Mouse (Mus musculus) midbrain, postnatal 0 days (tissue): ENCODE measurements around the gene Fndc3b. TPM values are rescaled to one million over a fixed set of nuclear protein-coding genes. Genes with fewer than 3 reads are reported as not detected.

ENCODE experiments used
- ATAC-seq: fragments of 200-750 bp; cut with Nextera tagmentation; 2 replicates; pipeline ENCODE4 v1.8.0; 2017; ENCODE audit warnings: moderate number of reproducible peaks, mild to moderate bottlenecking, moderate TSS enrichment, moderate library complexity; ENCODE audit not compliant: low FRiP score
- DNase-seq: peaks from one replicate; pipeline ENCODE4 v3.0.0-alpha.2; 2015; ENCODE audit warnings: low spot score
- H3K27ac ChIP-seq: fragments of 300-500 bp; sonication (generic); 2 replicates; pipeline ENCODE4 v1.5.1; 2014; ENCODE audit warnings: low read depth, mild to moderate bottlenecking, low read length, mixed read lengths
- H3K27me3 ChIP-seq: fragments of 300-500 bp; sonication (generic); 2 replicates; pipeline ENCODE4 v1.6.1; 2014; ENCODE audit warnings: low read length, control low read depth, mixed read lengths; ENCODE audit not compliant: insufficient read depth
- H3K36me3 ChIP-seq: fragments of 300-500 bp; sonication (generic); 2 replicates; pipeline ENCODE4 v1.6.1; 2014; ENCODE audit warnings: low read length, control low read depth, mixed read lengths; ENCODE audit not compliant: insufficient read depth
- H3K4me1 ChIP-seq: fragments of 300-500 bp; sonication (generic); 2 replicates; pipeline ENCODE4 v1.6.1; 2014; ENCODE audit warnings: mild to moderate bottlenecking, control low read depth, antibody characterized with exemption, low read length, mixed read lengths; ENCODE audit not compliant: insufficient read depth
- H3K4me2 ChIP-seq: fragments of 300-500 bp; sonication (generic); 2 replicates; pipeline ENCODE4 v1.6.1; 2014; ENCODE audit warnings: low read depth, mild to moderate bottlenecking, low read length, mixed read lengths; ENCODE audit not compliant: poor library complexity, severe bottlenecking
- H3K4me3 ChIP-seq: fragments of 300-500 bp; sonication (generic); 2 replicates; pipeline ENCODE4 v1.5.1; 2014; ENCODE audit warnings: low read depth, mild to moderate bottlenecking, low read length, moderate library complexity
- H3K9ac ChIP-seq: fragments of 300-500 bp; sonication (generic); replicated peaks from 2 replicates; pipeline ENCODE4 v1.6.1; 2014; ENCODE audit warnings: mild to moderate bottlenecking, low read length, moderate library complexity, mixed read lengths; ENCODE audit not compliant: poor library complexity, severe bottlenecking
- H3K9me3 ChIP-seq: fragments of 300-500 bp; sonication (generic); 2 replicates; pipeline ENCODE4 v1.6.1; 2016; ENCODE audit warnings: low read length, control low read depth
- CTCF ChIP-seq: IDR thresholded peaks from 2 replicates; pipeline ENCODE4 v1.5.1; 2016; ENCODE audit warnings: antibody characterized with exemption, mild to moderate bottlenecking
- WGBS: fragments of 180-500 bp; shearing (Covaris S2); extraction: QIAGEN DNeasy Blood & Tissue Kit; methylation state at CpG from one replicate; pipeline ENCODE4 v1.1.7; 2014; 5-methylcytosine and 5-hydroxymethylcytosine counted together
- polyA plus RNA-seq: library from polyadenylated mRNA; unstranded; fragments of >200 nt; fragmentation: Nextera tagmentation; extraction: Ambion mirVana; gene quantifications from 2 replicates; pipeline ENCODE4 v1.2.1, GENCODE M21; 2015
- total RNA-seq: library from RNA; depleted of rRNA; stranded (reverse); fragments of >200 nt; gene quantifications from 2 replicates; pipeline ENCODE4 v1.2.3, GENCODE M21; 2014

Gene Fndc3b
- total and polyA plus RNA-seq, 2 experiments from 2014 or later: 7.6 to 13.4 TPM

DNA sequence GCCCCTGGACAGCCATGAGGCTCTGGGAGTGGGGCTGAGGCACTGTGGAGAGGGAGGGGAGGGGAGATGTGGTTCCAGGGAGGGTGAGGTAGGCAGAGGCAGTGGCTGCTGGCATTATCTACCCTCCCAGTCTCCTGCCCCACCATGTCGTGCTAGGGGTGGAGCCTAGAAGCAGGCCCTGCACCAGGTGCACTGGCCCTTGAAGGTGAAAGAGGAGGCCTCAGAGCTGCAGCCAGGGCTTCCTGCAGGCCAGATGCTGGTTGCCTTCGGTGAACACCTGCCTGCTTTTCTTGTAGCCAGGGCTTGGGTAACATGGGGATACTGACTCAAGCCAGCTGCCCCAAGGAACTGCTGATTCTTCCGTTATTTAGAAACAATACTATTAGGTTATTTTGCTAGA lies 226.4 kb downstream of the Fndc3b start:
- H3K9ac ChIP-seq: no peak overlapping the region
- ATAC-seq (no peak), DNase-seq (no peak)
- WGBS: 73% methylated on average over 3 of the region's 3 CpGs
- no peak overlapping the region for H3K4me2 ChIP-seq
- H3K27ac ChIP-seq: no peak overlapping the region
- H3K4me3 ChIP-seq: no peak overlapping the region
- 0 out of 2 replicates have a peak, but pooled peaks cover 2% of the 10 kb centered on the region for H3K36me3 ChIP-seq
- no peak for TF ChIP-seq CTCF
- no peaks in the 10 kb centered on the region for H3K27me3 ChIP-seq
- no peaks in the 10 kb centered on the region for H3K9me3 ChIP-seq
- no peaks in the 10 kb centered on the region for H3K4me1 ChIP-seq

DNA sequence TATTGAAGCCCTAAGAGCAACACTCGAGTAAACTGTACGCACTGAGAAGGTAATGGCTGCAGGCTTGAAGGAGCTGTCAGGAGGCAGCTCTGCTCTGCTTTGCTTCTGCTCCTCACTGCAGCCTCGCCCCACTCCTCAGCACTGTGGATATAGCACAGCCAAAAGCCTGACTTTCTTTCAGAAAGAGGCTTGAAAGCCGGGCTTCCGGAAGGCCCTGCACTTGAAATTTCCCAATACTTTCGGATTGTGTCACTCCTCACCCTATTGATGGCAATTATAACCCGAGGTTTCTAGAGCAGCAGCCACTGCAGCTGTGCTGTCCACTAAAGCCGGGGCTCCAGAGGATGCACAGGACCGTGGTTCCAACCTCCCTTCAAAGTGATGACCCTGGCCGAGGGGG lies 227.3 kb downstream of the Fndc3b start:
- Histone ChIP-seq H3K9me3 (no peaks in the 10 kb centered on the region), H3K36me3 (0 out of 2 replicates have a peak, but pooled peaks cover 2% of the 10 kb centered on the region), H3K4me2 (no peak overlapping the region), H3K27me3 (no peaks in the 10 kb centered on the region), H3K9ac (no peak overlapping the region), H3K27ac (no peak overlapping the region), H3K4me1 (no peaks in the 10 kb centered on the region), H3K4me3 (no peak overlapping the region)
- WGBS: 89% methylated on average over 10 of the region's 10 CpGs
- ATAC-seq (no peak), DNase-seq (no peak)
- TF ChIP-seq CTCF: no peak

DNA sequence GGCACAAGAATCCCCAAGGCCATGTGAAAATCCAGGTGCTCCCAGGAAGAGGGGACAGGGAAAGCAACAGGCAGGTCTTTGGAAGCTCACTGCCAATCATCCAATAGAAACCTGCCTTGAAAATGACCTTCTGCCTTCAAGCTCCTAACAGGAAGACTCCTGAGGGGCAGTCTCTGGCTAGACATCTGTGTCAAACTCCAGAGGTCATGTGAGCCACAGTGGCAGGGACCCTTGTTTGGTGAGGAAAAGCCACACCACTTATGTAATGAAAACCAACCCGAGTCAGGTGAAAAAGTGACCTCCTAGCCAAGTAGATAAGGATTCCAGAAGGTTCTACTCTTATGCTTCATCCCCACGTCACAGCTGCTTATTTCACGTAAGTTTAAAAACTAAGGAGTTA lies 227.8 kb downstream of the Fndc3b start:
- 90% methylated on average over 3 of the region's 3 CpGs for WGBS
- Histone ChIP-seq H3K4me2 (no peak overlapping the region), H3K27me3 (no peaks in the 10 kb centered on the region), H3K36me3 (0 out of 2 replicates have a peak, but pooled peaks cover 2% of the 10 kb centered on the region), H3K4me1 (no peaks in the 10 kb centered on the region), H3K9me3 (no peaks in the 10 kb centered on the region), H3K4me3 (no peak overlapping the region), H3K27ac (no peak overlapping the region), H3K9ac (no peak overlapping the region)
- ATAC-seq (no peak), DNase-seq (no peak)
- TF ChIP-seq CTCF: no peak

DNA sequence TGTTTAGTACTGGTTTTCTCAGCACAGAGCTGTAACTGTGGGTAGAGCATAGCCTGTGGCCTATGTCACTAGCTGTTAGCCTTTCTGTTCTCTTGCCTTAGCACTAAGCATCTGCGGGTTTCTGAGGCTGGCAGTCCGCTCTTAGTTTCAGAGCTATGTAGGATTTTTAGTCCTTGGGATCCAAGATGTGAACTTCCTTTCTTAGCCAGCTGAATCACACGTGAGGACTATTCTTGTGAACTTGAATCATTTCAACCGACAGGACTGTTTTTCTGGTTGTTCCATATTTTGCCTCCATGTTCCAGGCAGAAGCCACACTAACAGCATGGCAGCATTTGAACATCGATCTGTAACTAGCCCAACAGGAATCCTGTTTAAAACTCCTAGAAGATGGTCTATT lies 229.4 kb downstream of the Fndc3b start:
- 0 out of 2 replicates have a peak, but pooled peaks cover 2% of the 10 kb centered on the region for H3K36me3 ChIP-seq
- no peak for ATAC-seq
- no peaks in the 10 kb centered on the region for H3K9me3 ChIP-seq
- no peak overlapping the region for H3K27ac ChIP-seq
- TF ChIP-seq CTCF: no peak
- no peaks in the 10 kb centered on the region for H3K4me1 ChIP-seq
- H3K9ac ChIP-seq: no peak overlapping the region
- no peak overlapping the region for H3K4me2 ChIP-seq
- no peak overlapping the region for H3K4me3 ChIP-seq
- WGBS: 97% methylated on average over 5 of the region's 5 CpGs
- H3K27me3 ChIP-seq: no peaks in the 10 kb centered on the region
- no peak for DNase-seq

DNA sequence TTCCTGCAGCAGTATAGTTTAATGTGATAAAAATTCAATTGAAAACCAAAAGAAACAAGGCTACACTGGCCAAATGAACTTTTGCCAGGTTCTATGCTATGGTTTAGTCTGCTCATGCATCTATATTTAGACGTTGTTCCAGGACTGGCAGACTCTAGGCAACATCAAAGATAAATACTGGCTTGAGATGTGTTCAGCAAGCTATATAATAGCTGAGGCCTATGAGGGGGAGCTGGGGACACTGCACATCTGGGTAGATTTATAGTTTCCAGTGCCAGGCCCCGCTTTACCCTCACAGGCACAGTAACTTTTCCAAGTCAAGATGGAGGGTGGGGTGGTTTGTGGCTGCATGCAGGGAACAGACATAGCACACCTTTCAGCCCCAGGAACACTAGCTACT lies 231.7 kb downstream of the Fndc3b start:
- ATAC-seq (no peak), DNase-seq (no peak)
- WGBS: 81% methylated on average over 2 of the region's 2 CpGs
- Histone ChIP-seq H3K36me3 (no peaks in the 10 kb centered on the region; the same call in 1 of the 2 replicates), H3K27ac (no peak overlapping the region), H3K27me3 (no peaks in the 10 kb centered on the region), H3K9ac (no peak overlapping the region), H3K4me1 (no peaks in the 10 kb centered on the region), H3K4me2 (no peak overlapping the region), H3K9me3 (no peaks in the 10 kb centered on the region), H3K4me3 (no peak overlapping the region)
- TF ChIP-seq CTCF: no peak

DNA sequence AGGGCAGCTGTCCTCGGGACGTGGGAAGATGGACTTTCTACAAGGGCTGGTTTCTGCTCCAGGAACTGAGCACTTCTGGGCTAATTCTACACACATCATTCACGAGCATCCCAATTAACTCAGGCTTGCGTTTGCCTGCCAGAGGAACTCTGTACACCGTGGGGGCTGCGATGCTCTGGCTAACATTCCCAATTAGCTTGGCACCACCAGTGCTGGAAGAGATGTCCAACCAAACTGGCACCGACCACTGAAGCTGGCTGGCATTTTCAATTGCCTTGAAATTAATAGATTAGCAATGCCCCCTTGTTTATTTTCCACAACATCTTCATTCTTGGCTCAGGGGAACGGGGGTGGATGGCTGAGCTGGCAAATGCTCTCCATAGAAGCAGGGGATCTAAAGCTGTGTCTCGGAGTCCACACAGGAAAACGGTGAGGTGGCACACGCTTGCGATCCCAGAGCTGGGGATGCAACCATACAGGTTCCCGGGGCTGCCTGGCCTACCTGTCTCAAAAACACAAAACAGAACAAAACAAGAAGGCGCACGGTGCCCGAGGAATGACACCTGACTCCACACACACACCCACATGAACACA lies 232.4 kb downstream of the Fndc3b start:
- H3K36me3 ChIP-seq: peaks cover 2% of the 10 kb centered on the region; the same call in 1 of the 2 replicates
- H3K4me1 ChIP-seq: no peaks in the 10 kb centered on the region
- 74% methylated on average over 16 of the region's 16 CpGs for WGBS
- ATAC-seq (no peak), DNase-seq (peak; percentile 76)
- TF ChIP-seq CTCF: no peak
- H3K4me3 ChIP-seq: no peak overlapping the region
- no peaks in the 10 kb centered on the region for H3K9me3 ChIP-seq
- H3K9ac ChIP-seq: no peak overlapping the region
- no peak overlapping the region for H3K27ac ChIP-seq
- no peak overlapping the region for H3K4me2 ChIP-seq
- H3K27me3 ChIP-seq: no peaks in the 10 kb centered on the region
